Comparison of ENCODE assay signal across 21 mouse cellular contexts in genomic region chr2:35785877-35786276, GRCm38 (mm10).
DNase-seq lines count a peak whose midpoint lies in the region; ATAC-seq and TF ChIP-seq lines count a peak whose summit lies in the region.
"Had no signal": no experiment of that assay in that cellular context is flagged by ENCODE, and none has a peak within 500 bp of the region (broad histone marks: within the 10 kb centered on the region; RNA-seq: fewer than 3 reads in every experiment).

No protein-coding gene starts in this region.

- TF ChIP-seq POLR2A in CH12.LX (IDR thresholded peaks at IDR 0.05; ENCODE audit: low read depth, low read length), result no peak

- no peak for DNase-seq in embryonic facial prominence, embryonic 11.5 days (ENCODE audit: low spot score)
- no peak for DNase-seq in embryonic facial prominence, embryonic 10.5 days (ENCODE audit: low spot score)
- DNase-seq in urinary bladder, postnatal 14 days (ENCODE audit: low spot score), result peak; percentile 48
- no peak for DNase-seq in urinary bladder, postnatal 4 days (ENCODE audit: low spot score in 2 of 2)
- no peak for DNase-seq in CH12.LX (ENCODE audit: extremely low read depth)
- peak; percentile 42 for DNase-seq in embryonic facial prominence, embryonic 14.5 days (ENCODE audit: low spot score)
- DNase-seq in forebrain, embryonic 11.5 days (ENCODE audit: low spot score), result no peak
- DNase-seq: adrenal gland, adult 2 months; adrenal gland, postnatal 14 days; adrenal gland, postnatal 36 days; B cell, adult 2 months; cerebellum, adult 11-12 months; cerebellum, adult 2 months; cerebellum, adult 9-10 months; cerebellum, postnatal 10 days; cerebellum, postnatal 25 days had no signal

- no peaks in the 10 kb centered on the region for H3K4me1 ChIP-seq in embryonic facial prominence, embryonic 11.5 days (ENCODE audit: control insufficient read depth, insufficient read depth, low read length)
- H3K4me1 ChIP-seq in embryonic facial prominence, embryonic 10.5 days, result peaks cover 10% of the 10 kb centered on the region
- H3K4me1 ChIP-seq in CH12.LX (ENCODE audit: control insufficient read depth in 1 of 2, insufficient read depth in 2 of 2), result peaks cover 10 to 15% of the 10 kb centered on the region in 2 experiments
- no peaks in the 10 kb centered on the region for H3K4me1 ChIP-seq in embryonic facial prominence, embryonic 14.5 days (ENCODE audit: control insufficient read depth, insufficient read depth, low read length)
- H3K4me1 ChIP-seq in forebrain, embryonic 11.5 days (replicated peaks; ENCODE audit: control insufficient read depth, insufficient read depth, low read length), result peaks cover 2% of the 10 kb centered on the region; the same call in 1 of the 2 replicates

- H3K27ac ChIP-seq in embryonic facial prominence, embryonic 11.5 days (replicated peaks; ENCODE audit: low read depth, low read length), result no peak overlapping the region
- H3K27ac ChIP-seq in embryonic facial prominence, embryonic 10.5 days (replicated peaks), result no peak overlapping the region
- no peak overlapping the region for H3K27ac ChIP-seq in CH12.LX (ENCODE audit: insufficient read depth, low read depth)
- no peak overlapping the region for H3K27ac ChIP-seq in embryonic facial prominence, embryonic 14.5 days (replicated peaks; ENCODE audit: low read depth, low read length)
- H3K27ac ChIP-seq in forebrain, embryonic 11.5 days (ENCODE audit: low read depth, low read length), result no peak overlapping the region
- H3K27ac ChIP-seq: embryonic facial prominence, embryonic 12.5 days; forebrain, embryonic 12.5 days had no signal

- no peak overlapping the region for H3K4me2 ChIP-seq in embryonic facial prominence, embryonic 11.5 days (ENCODE audit: low read depth, low read length)
- no peak overlapping the region for H3K4me2 ChIP-seq in CH12.LX (ENCODE audit: insufficient read depth, low read depth, poor library complexity, severe bottlenecking)
- H3K4me2 ChIP-seq in embryonic facial prominence, embryonic 14.5 days (ENCODE audit: low read depth, low read length), result no peak overlapping the region
- H3K4me2 ChIP-seq in forebrain, embryonic 11.5 days (ENCODE audit: low read depth, low read length, severe bottlenecking), result no peak overlapping the region
- H3K4me2 ChIP-seq: embryonic facial prominence, embryonic 12.5 days; forebrain, embryonic 12.5 days had no signal

- in situ Hi-C loops in CH12.LX (cut with MboI; ENCODE audit: low pct_ligation_motif_present, low pct_unique_long_range_greater_than_20kb, low sequenced_read_pairs), result no loop called here

- no peak for TF ChIP-seq RAD21 in CH12.LX (IDR thresholded peaks at IDR 0.05; ENCODE audit: low read depth, low read length)

- 76% methylated on average over 7 of the region's 7 CpGs for WGBS in embryonic facial prominence, embryonic 11.5 days
- 87% methylated on average over 7 of the region's 7 CpGs for WGBS in embryonic facial prominence, embryonic 10.5 days
- 73% methylated on average over 7 of the region's 7 CpGs for WGBS in embryonic facial prominence, embryonic 14.5 days
- WGBS in forebrain, embryonic 11.5 days, result 90% methylated on average over 7 of the region's 7 CpGs

- H3K9me3 ChIP-seq in embryonic facial prominence, embryonic 11.5 days (replicated peaks; ENCODE audit: control insufficient read depth, low read length), result no peaks in the 10 kb centered on the region
- no peaks in the 10 kb centered on the region for H3K9me3 ChIP-seq in embryonic facial prominence, embryonic 10.5 days
- H3K9me3 ChIP-seq in CH12.LX (replicated peaks; ENCODE audit: low read length), result no peaks in the 10 kb centered on the region
- no peaks in the 10 kb centered on the region for H3K9me3 ChIP-seq in embryonic facial prominence, embryonic 14.5 days (ENCODE audit: control insufficient read depth, low read length)
- no peaks in the 10 kb centered on the region for H3K9me3 ChIP-seq in forebrain, embryonic 11.5 days (ENCODE audit: control insufficient read depth, low read length)
- H3K9me3 ChIP-seq: embryonic facial prominence, embryonic 12.5 days; forebrain, embryonic 12.5 days had no signal

- TF ChIP-seq CTCF in CH12.LX (conservative IDR thresholded peaks at IDR 0.05 in 1 of 2, IDR thresholded peaks at IDR 0.05 in 1 of 2; ENCODE audit: low read depth in 2 of 2, low read length in 2 of 2), result no peak

- H3K79me2 ChIP-seq in CH12.LX (replicated peaks; ENCODE audit: control insufficient read depth, extremely low read depth, insufficient read depth, poor library complexity, severe bottlenecking), result no peaks in the 10 kb centered on the region

- dilution Hi-C loops in CH12.LX (cut with MboI; ENCODE audit: extremely low pct_ligation_motif_present, extremely low pct_unique_long_range_greater_than_20kb, low sequenced_read_pairs), result no loop called here

- TF ChIP-seq EP300 in CH12.LX (IDR thresholded peaks at IDR 0.05; ENCODE audit: low read length), result no peak

- ATAC-seq in embryonic facial prominence, embryonic 11.5 days (replicated peaks; ENCODE audit: insufficient number of reproducible peaks, low FRiP score, low TSS enrichment, low read depth), result peak; percentile 40; the same call in 1 of the 2 replicates
- 0 out of 2 replicates have a peak, but pooled peaks have one; percentile 54 for ATAC-seq in embryonic facial prominence, embryonic 14.5 days (ENCODE audit: low read depth)
- no peak for ATAC-seq in forebrain, embryonic 11.5 days (replicated peaks; ENCODE audit: low FRiP score)
- ATAC-seq: CD4-positive, CD25-positive, alpha-beta regulatory T cell, adult 4 months; forebrain, embryonic 14.5 days; forebrain, embryonic 16.5 days had no signal

- no peak overlapping the region for H3K4me3 ChIP-seq in embryonic facial prominence, embryonic 11.5 days (ENCODE audit: low read depth, low read length)
- H3K4me3 ChIP-seq in embryonic facial prominence, embryonic 10.5 days, result no peak overlapping the region
- no peak overlapping the region for H3K4me3 ChIP-seq in CH12.LX (replicated peaks in 1 of 3; ENCODE audit: low read depth in 2 of 3, low read length in 2 of 3, poor library complexity in 1 of 3)
- no peak overlapping the region for H3K4me3 ChIP-seq in embryonic facial prominence, embryonic 14.5 days (ENCODE audit: low read depth, low read length)
- H3K4me3 ChIP-seq in forebrain, embryonic 11.5 days (ENCODE audit: low read depth, low read length), result no peak overlapping the region
- H3K4me3 ChIP-seq: embryonic facial prominence, embryonic 12.5 days; forebrain, embryonic 12.5 days had no signal

- no peaks in the 10 kb centered on the region for H3K36me3 ChIP-seq in embryonic facial prominence, embryonic 11.5 days (replicated peaks; ENCODE audit: control insufficient read depth, insufficient read depth, low read depth, low read length)
- H3K36me3 ChIP-seq in embryonic facial prominence, embryonic 10.5 days (replicated peaks), result no peaks in the 10 kb centered on the region
- no peaks in the 10 kb centered on the region for H3K36me3 ChIP-seq in CH12.LX (replicated peaks in 1 of 2; ENCODE audit: control insufficient read depth in 1 of 2, insufficient read depth in 1 of 2, low read length in 1 of 2)
- H3K36me3 ChIP-seq in embryonic facial prominence, embryonic 14.5 days (ENCODE audit: control insufficient read depth, insufficient read depth, low read length), result no peaks in the 10 kb centered on the region
- no peaks in the 10 kb centered on the region for H3K36me3 ChIP-seq in forebrain, embryonic 11.5 days (ENCODE audit: control insufficient read depth, insufficient read depth, low read length)
- H3K36me3 ChIP-seq: embryonic facial prominence, embryonic 12.5 days; forebrain, embryonic 12.5 days had no signal

- H3K9ac ChIP-seq in embryonic facial prominence, embryonic 11.5 days (replicated peaks; ENCODE audit: low read length), result no peak overlapping the region
- H3K9ac ChIP-seq in CH12.LX (ENCODE audit: insufficient read depth, low read depth), result no peak overlapping the region
- no peak overlapping the region for H3K9ac ChIP-seq in embryonic facial prominence, embryonic 14.5 days (ENCODE audit: low read depth, low read length)
- no peak overlapping the region for H3K9ac ChIP-seq in forebrain, embryonic 11.5 days (ENCODE audit: low read length)
- H3K9ac ChIP-seq: embryonic facial prominence, embryonic 12.5 days; forebrain, embryonic 12.5 days had no signal

- no peaks in the 10 kb centered on the region for H3K27me3 ChIP-seq in embryonic facial prominence, embryonic 11.5 days (ENCODE audit: control insufficient read depth, insufficient read depth, low read length)
- H3K27me3 ChIP-seq in embryonic facial prominence, embryonic 10.5 days (replicated peaks; ENCODE audit: low read depth, poor library complexity, severe bottlenecking), result no peaks in the 10 kb centered on the region
- H3K27me3 ChIP-seq in CH12.LX (replicated peaks), result no peaks in the 10 kb centered on the region
- H3K27me3 ChIP-seq in embryonic facial prominence, embryonic 14.5 days (replicated peaks; ENCODE audit: control insufficient read depth, insufficient read depth, low read length), result no peaks in the 10 kb centered on the region
- H3K27me3 ChIP-seq in forebrain, embryonic 11.5 days (ENCODE audit: control insufficient read depth, insufficient read depth, low read length), result no peaks in the 10 kb centered on the region; the same call in 1 of the 2 replicates
- H3K27me3 ChIP-seq: embryonic facial prominence, embryonic 12.5 days; forebrain, embryonic 12.5 days had no signal

TF ChIP-seq in CH12.LX, 34 proteins besides CTCF, POLR2A, EP300 and RAD21:
- TF ChIP-seq PAX5 (IDR thresholded peaks at IDR 0.05; ENCODE audit: low read length), result no peak
- TF ChIP-seq USF1 (IDR thresholded peaks at IDR 0.05; ENCODE audit: low read depth, low read length), result no peak
- no peak for TF ChIP-seq BHLHE40 (IDR thresholded peaks at IDR 0.05; ENCODE audit: low read depth, low read length)
- TF ChIP-seq CHD1 (IDR thresholded peaks at IDR 0.05; ENCODE audit: low read depth, low read length), result 0 out of 2 replicates have a peak, but pooled peaks have one; percentile 50

Comparison
In these comparisons a context has a peak if more than half of its experiments do, and no peak if none do; other contexts are left out.
1. DNase-seq: peak in urinary bladder, postnatal 14 days (single experiment) and embryonic facial prominence, embryonic 14.5 days (single experiment); none in embryonic facial prominence, embryonic 11.5 days (single experiment), embryonic facial prominence, embryonic 10.5 days (single experiment), urinary bladder, postnatal 4 days (0 of 2), CH12.LX (single experiment) and forebrain, embryonic 11.5 days (single experiment).